Mouse (Mus musculus): Measurements from ENCODE around the gene Spsb3. TPM values are rescaled to one million over a fixed set of nuclear protein-coding genes. Genes with fewer than 3 reads are reported as not detected.

Spsb3 gene
- total RNA-seq, 2 experiments from 2014 or later: 28.1 to 34.0 TPM

GRCm38 (mm10) chr17:24873695-24874404 is 12.6 kb upstream of the Spsb3 start:
- no peak for DNase-seq

DNA sequence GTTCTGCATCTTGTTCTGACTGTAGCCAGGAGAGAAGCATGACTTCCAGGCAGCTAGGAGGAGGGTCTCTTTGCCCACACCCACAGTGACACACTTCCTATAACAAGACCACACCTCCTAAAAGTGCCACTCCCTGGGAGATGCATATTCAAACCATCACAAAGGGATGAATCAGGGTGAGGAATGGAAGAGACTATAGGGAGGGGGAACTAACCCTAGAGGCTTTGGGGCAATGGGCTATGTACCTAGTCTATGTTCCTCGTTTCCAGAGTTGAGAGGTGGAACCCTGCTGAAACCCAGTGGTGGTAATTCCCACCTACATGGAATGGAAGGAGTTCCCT is 12.1 kb upstream of the Spsb3 start:
- no peak for DNase-seq

DNA sequence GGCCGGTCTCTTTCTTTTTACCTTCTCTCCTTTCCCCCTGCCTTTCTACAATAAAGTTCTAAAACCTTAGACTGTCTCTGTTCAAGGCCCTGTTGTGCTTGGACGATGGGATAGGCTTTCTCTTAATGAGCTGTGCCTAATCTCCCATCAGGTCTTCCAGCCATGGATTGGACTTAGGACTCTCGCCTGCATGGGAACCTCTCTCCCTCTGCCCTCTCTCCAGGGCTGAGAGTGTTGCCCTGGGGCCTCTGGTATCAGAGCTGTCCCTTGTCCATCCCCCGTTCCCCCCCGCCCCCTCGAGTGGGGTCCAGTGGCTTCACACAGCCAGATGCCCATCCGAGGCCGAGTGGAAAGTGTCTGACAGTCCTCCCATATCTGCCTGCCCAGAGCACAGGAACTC is 11.5 kb upstream of the Spsb3 start:
- DNase-seq: no peak

- DNase-seq: peak; percentile 25 to 44
Observed at GRCm38 (mm10) chr17:24877336-24878116, 8.9 kb upstream of the Spsb3 start.

GRCm38 (mm10) chr17:24878117-24878397 is 8.4 kb upstream of the Spsb3 start:
- DNase-seq: peak; percentile 79 to 81

GRCm38 (mm10) chr17:24878531-24878930 is 7.9 kb upstream of the Spsb3 start:
- DNase-seq: no peak

DNA sequence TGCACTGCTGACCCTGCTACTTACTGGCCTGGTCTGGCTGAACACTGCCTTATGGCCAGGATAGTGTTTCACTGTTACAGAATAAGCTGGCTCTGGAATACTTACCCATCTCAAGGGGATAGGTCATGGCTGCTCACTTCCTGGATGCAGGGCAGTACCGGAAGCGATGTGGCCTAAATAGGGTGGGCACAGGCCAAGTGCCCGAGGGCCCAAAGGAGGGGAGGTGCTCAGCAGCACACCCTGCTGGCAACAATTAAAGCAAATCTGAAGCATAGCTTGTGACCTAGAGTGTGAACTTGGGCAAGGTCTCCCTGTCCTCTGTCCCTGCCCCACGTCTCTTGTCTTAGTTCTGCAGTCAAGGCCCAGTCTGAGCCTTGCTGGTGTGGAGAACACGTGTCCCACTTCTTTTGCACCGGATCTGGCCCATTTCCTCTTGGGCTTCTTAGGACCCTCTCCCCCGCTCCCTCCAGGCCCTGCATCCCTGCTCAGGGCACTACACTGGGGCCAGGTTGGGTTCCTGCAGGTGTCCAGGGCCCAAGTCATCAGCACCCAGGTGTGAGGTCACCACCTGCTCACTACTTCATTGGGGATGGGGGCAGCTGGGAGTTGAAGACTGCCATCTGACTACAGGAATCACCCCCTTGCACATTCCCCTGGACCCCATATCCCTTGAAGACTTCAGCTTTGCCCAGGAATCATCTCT is 4.6 kb upstream of the Spsb3 start:
- peak; percentile 27 to 55 for DNase-seq

GRCm38 (mm10) chr17:24884391-24884790 is 2.1 kb upstream of the Spsb3 start:
- DNase-seq: no peak

GRCm38 (mm10) chr17:24885356-24886133 is 898 bp upstream of the Spsb3 start:
- DNase-seq: no peak

DNA sequence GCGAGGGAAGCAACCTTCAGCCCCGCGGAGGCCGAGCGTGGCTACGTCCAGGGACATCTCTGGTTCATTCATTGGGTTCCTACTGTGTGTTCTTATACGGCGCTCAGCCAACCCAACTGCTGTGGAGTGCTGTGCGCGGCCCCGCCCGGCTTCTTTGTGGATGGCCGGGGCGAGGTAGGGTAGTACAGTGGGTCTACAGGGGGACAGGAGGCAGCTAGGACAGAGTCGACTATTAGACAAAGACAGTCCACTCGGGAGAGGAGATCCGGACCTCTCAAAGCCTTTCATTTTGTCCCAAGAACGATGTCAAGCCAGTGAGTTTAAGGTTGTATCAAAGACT is 459 bp downstream of the Spsb3 start:
- no peak for DNase-seq

GRCm38 (mm10) chr17:24887291-24888080 is 1.0 kb downstream of the Spsb3 start:
- peak in 1 of 2 experiments; percentile 44 for DNase-seq

DNA sequence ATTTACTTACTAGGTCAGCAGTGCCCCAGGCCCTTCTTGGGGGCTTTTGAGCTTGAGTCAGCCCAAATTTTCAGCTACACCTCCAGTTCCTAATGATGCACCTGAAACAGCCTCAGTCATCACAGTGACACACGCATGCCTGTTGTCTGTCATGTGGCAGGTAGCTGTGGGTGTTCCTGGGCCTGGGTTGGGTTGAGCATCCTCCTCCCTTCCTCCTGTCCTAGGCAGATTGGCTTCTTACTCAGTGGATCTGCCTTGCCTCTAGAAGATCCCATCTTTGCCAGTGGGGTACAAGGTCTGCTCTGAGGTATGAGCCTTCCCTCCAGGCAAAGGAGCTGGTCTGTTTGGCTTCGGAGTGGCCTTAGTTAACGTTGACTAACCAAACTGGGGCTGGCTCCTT is 2.4 kb downstream of the Spsb3 start:
- no peak for DNase-seq

DNA sequence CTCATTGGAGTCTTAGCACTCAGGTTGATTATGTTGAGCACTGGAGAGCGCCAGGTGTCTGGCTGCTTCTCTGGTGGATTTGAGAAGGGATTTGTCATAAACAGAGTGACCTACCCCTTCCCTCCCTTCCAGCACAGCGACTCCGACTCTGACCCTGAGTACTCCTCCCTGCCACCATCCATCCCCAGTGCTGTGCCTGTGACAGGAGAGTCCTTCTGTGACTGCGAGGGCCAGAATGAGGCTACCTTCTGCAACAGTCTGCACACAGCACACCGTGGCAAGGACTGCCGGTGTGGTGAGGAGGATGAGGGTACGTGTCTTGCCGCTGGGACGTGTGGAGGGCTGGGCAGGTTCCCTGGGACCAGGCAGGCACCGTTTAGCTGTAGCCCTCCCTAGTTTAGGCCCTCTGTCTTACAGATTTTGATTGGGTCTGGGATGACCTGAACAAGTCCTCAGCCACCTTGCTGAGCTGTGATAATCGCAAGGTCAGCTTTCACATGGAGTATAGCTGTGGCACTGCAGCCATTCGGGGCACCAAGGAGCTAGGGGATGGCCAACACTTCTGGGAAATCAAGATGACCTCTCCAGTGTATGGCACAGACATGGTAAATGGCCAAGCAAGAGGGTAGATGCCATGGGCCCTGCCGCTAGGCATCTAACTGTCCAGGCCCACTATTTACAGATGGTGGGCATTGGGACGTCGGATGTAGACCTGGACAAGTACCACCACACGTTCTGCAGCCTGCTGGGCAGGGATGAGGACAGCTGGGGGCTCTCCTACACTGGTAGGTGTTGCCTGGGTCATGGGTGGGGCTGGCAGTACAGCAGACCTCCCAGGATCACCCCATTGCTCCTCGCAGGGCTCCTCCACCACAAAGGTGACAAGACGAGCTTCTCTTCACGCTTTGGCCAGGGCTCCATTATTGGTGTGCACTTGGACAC is 4.0 kb downstream of the Spsb3 start:
- DNase-seq: no peak

GRCm38 (mm10) chr17:24891321-24891720 is 4.9 kb downstream of the Spsb3 start:
- no peak for DNase-seq

- peak in 1 of 2 experiments; percentile 14 for DNase-seq
Observed at GRCm38 (mm10) chr17:24892785-24893184, 6.3 kb downstream of the Spsb3 start.

- DNase-seq: no peak
Observed at GRCm38 (mm10) chr17:24893276-24893675, 6.8 kb downstream of the Spsb3 start.

DNA sequence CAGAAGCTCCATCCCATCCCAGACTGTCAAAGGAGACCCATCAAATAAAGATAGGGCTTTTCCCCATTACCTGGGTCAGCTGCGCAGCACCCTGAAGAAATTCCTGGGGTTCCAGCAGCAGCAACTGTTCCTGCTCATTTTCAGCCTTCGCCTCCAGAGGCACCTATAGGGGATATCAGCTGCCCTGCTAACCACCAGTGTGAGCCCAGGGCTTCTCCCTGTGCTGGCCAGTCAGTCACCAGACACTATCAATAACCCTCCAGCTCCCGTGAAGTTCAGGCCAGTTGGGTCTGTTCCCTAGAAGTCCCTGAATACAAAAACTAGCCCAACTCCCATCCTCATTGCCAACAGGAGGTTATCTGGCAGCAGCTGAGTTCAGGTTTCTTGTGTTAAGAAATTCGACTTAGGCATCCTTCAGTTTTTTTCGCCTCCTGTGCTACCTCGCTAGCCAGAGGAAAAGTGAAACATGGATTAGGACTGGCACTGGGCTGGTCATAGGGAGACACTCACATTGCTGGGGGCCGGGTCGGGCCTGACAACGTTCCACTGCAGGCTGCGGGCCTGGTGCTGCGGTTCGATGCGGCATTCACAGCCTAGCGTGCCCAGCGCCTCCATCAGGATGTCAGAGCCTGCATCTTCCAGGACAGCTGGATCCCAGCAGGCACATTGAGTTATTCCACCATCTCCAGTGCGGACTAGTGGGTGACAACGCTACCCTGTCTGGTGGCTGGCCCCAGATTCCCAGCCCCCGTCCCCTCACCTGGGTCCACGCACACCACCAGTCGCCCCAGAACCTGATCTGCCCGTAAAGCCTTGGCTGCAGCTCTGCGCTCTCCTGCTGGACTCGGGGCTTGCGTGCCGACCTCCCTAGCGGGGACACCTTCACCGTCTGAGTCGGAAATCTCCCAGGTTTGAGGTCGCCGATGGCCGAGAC is 7.9 kb downstream of the Spsb3 start:
- no peak for DNase-seq

DNA sequence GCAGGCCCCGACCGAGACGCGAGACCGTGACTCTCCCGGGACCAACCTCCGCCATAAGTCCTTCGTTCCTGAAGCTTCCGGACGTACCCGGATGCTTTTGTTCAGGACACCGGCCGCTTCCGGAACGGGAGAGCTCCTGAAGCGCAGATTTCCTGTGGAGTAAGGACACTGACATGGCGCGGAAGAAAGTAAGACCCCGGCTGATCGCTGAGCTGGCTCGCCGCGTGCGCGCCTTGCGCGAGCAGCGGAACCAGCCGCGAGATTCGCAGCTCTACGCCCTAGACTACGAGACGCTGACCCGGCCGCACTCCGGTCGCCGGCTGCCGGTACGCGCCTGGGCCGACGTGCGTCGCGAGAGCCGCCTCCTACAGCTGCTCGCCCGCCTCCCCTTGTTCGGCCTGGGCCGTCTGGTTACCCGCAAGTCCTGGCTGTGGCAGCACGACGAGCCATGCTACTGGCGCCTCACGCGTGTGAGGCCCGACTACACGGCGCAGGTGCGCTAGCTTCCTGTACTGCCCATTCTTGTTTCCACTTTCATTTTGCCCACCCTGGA is 8.6 kb downstream of the Spsb3 start, which contains the start of the genes Eme2 and Mrps34:
Gene Eme2, minus strand, starts transcription at position 93 of the 553 bp plus-strand sequence.
Gene Mrps34, plus strand, starts transcription at position 122 of the 553 bp plus-strand sequence.
- DNase-seq: peak; percentile 89 to 91

Measured in heart, adult 18-20 months (tissue).